Mouse (Mus musculus): Measurements from ENCODE around the gene Hoxc5.

Gene Hoxc5

GRCm38 (mm10) chr15:103038701-103039480 lies 71.6 kb downstream of the Hoxc5 start:
- no peak for DNase-seq

- DNase-seq, result no peak
Measured at GRCm38 (mm10) chr15:103039609-103040008, 72.4 kb downstream of the Hoxc5 start.

GRCm38 (mm10) chr15:103040601-103041000 lies 73.4 kb downstream of the Hoxc5 start:
- DNase-seq, result peak in 1 of 2 experiments; percentile 60

GRCm38 (mm10) chr15:103041613-103042012 lies 74.4 kb downstream of the Hoxc5 start:
- DNase-seq, result no peak

GRCm38 (mm10) chr15:103042209-103042608 lies 75.0 kb downstream of the Hoxc5 start:
- no peak for DNase-seq

- no peak for DNase-seq
Measured at GRCm38 (mm10) chr15:103051670-103052069, 84.4 kb downstream of the Hoxc5 start.

GRCm38 (mm10) chr15:103053210-103053609 lies 86.0 kb downstream of the Hoxc5 start:
- no peak for DNase-seq

GRCm38 (mm10) chr15:103056396-103056795 lies 89.2 kb downstream of the Hoxc5 start:
- no peak for DNase-seq

- DNase-seq, result peak; percentile 45 to 62
Measured at GRCm38 (mm10) chr15:103058715-103059114, 91.5 kb downstream of the Hoxc5 start.

GRCm38 (mm10) chr15:103059393-103059992 lies 92.2 kb downstream of the Hoxc5 start:
- peak; percentile 31 to 53 for DNase-seq

- DNase-seq, result peak in 1 of 2 experiments; percentile 68
Measured at GRCm38 (mm10) chr15:103060021-103060340, 92.7 kb downstream of the Hoxc5 start.

GRCm38 (mm10) chr15:103060341-103061130 lies 93.3 kb downstream of the Hoxc5 start:
- DNase-seq, result peak; percentile 82 to 91

GRCm38 (mm10) chr15:103061131-103061825 lies 94.0 kb downstream of the Hoxc5 start:
- DNase-seq, result peak; percentile 83 to 89

GRCm38 (mm10) chr15:103061988-103062387 lies 94.7 kb downstream of the Hoxc5 start:
- no peak for DNase-seq

GRCm38 (mm10) chr15:103065642-103066041 lies 98.4 kb downstream of the Hoxc5 start:
- peak in 1 of 2 experiments; percentile 38 for DNase-seq
